Mouse (Mus musculus) E14TG2a.4 (cell line): ENCODE measurements around the gene Cd1d1.
A peak's percentile ranks its signal among the peaks of the same experiment; 100 is the strongest.
"Not testable (repeated sequence)": the region's sequence is repeated elsewhere in the genome, so short reads cannot be mapped to it uniquely, and the experiment has no call there.

ENCODE experiments used
- H3K27me3 ChIP-seq: 2 replicates; pipeline ENCODE4 v1.6.1; 2014; ENCODE audit warnings: low read length, control low read depth; ENCODE audit not compliant: insufficient read depth
- H3K36me3 ChIP-seq: 2 replicates; pipeline ENCODE4 v1.6.1; 2014; ENCODE audit warnings: low read length, control low read depth; ENCODE audit not compliant: insufficient read depth
- H3K4me1 ChIP-seq: replicated peaks from 2 replicates; pipeline ENCODE4 v1.6.1; 2014; ENCODE audit warnings: low read depth, low read length, control low read depth
- H3K4me3 ChIP-seq: replicated peaks from 2 replicates; pipeline ENCODE4 v1.5.1; 2014; ENCODE audit warnings: mild to moderate bottlenecking, low read length
- H3K9me3 ChIP-seq: 2 replicates; pipeline ENCODE4 v1.6.1; 2014; ENCODE audit warnings: low read length, control low read depth
- CTCF ChIP-seq: conservative IDR thresholded peaks from 2 replicates; pipeline ENCODE4 v1.5.1; 2014; ENCODE audit warnings: low read length
- NANOG ChIP-seq: IDR thresholded peaks from 2 replicates; pipeline ENCODE4 v1.6.1; 2014; ENCODE audit warnings: borderline replicate concordance, low read length, mixed read lengths
- POU5F1 ChIP-seq: IDR thresholded peaks from 2 replicates; pipeline ENCODE4 v1.6.1; 2014; ENCODE audit warnings: low read length, borderline replicate concordance

Gene Cd1d1

DNA sequence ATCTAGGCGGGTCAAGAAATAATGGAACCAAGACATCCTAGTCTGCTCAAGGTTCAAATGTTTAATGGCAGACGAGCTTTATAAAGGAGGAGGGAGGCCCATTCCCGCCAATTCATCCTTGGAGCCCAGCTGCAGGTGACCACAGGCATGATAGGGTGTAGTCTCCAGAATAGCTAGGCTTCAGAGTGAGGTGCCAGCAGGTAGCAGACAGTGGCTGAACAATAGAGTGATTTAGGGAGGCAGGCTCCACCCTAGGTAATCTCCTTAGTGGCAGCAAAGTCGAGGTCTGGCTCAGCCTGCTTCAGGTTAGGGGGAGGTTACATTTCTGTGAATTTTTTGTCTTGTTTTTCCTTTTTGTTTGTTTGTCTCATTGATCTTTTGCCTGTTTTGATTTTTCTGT is 16.7 kb upstream of the Cd1d1 start:
- Histone ChIP-seq H3K9me3 (0 out of 2 replicates have a peak, but pooled peaks cover 3% of the 10 kb centered on the region), H3K4me1 (peaks cover 29% of the 10 kb centered on the region), H3K27me3 (no peaks in the 10 kb centered on the region), H3K36me3 (no peaks in the 10 kb centered on the region), H3K4me3 (peak overlapping the region; percentile 39)
- TF ChIP-seq NANOG: no peak
- no peak for TF ChIP-seq CTCF
- no peak for TF ChIP-seq POU5F1

DNA sequence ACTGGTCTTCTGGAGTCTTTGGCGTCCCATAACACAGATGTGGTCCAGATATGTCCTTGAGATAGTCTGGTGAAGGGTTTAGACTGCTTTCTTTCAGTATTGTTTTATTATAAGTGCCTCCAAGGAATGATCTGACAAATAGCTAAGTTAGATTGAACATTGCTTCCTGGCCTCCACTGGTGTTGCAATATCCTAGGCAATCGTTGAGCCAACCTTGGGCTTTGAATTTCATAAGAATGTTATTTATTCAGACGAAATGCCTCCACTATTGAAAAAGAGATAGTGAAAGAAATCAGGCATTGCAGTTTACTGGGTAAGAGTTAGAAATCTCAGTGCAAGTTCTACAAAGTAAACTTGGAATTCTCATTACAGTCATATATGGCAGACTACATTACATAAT is 13.2 kb upstream of the Cd1d1 start:
- H3K9me3 ChIP-seq, H3K27me3 ChIP-seq, H3K4me3 ChIP-seq, H3K36me3 ChIP-seq: not testable (repeated sequence)
- peaks cover 31% of the 10 kb centered on the region for H3K4me1 ChIP-seq

DNA sequence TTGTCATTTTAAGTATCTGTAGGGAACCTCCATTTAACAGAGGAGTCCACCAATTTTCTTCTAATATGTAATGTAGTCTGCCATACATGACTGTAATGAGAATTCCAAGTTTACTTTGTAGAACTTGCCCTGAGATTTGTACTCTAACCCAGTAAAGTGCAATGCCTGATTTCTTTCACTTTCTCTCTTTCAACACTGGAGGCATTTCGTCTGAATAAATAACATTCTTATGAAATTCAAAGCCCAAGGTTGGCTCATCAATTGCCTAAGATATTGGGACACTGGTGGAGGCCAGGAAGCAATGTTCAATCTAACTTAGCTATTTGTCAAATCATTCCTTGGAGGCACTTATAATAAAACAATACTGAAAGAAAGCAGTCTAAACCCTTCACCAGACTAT is 9.0 kb upstream of the Cd1d1 start:
- not testable (repeated sequence) for H3K4me1 ChIP-seq, H3K4me3 ChIP-seq, H3K36me3 ChIP-seq, H3K9me3 ChIP-seq, H3K27me3 ChIP-seq

DNA sequence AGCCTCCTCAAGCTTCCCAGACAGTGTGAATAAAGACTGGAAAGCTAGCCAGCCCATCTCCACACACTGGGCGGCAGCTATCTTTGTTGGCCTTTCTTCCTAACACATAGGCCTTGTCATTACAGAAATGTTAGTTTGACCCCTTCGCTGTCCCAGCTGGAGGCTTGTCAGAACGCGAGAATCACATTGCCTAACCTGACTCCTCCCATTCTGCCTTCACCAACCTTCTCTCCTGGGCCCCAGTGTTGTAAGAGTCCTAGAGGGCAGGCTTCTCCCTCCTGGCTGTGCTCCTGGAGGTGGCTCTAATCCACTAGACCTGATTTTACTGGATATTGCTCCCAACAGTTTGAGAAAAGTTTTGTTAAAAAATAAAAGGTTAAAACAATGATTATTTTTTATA is 1.4 kb upstream of the Cd1d1 start:
- no peaks in the 10 kb centered on the region for H3K9me3 ChIP-seq

DNA sequence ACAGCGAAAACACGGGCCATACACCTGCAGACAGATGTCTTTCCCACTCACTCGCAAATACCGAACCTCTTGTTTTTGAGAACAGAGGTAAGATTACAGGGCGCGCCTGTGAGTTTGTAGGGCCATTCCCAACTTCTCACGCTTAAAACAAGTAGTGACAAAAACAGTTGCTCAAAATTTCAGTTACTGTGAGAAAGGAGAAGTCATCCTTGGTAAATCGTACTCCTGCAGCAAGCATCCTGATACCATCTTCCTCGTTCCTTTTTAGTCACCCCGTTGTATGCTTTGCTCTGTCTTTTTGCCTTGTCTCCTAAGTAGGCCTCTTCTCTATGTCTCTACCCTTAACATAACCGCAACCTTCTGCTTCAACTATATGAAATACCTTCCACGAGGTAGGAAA is 810 bp upstream of the Cd1d1 start:
- no peaks in the 10 kb centered on the region for H3K9me3 ChIP-seq
- H3K4me3 ChIP-seq: no peak overlapping the region
- no peak for TF ChIP-seq CTCF
- TF ChIP-seq POU5F1: no peak
- TF ChIP-seq NANOG: no peak
- H3K4me1 ChIP-seq: peaks cover 26% of the 10 kb centered on the region
- H3K36me3 ChIP-seq: no peaks in the 10 kb centered on the region
- H3K27me3 ChIP-seq: no peaks in the 10 kb centered on the region

More for the DNA sequence above, 1.4 kb upstream of the Cd1d1 start:
- no peak for TF ChIP-seq CTCF
- TF ChIP-seq POU5F1: no peak
- Histone ChIP-seq H3K27me3 (no peaks in the 10 kb centered on the region), H3K36me3 (no peaks in the 10 kb centered on the region), H3K4me1 (peaks cover 21% of the 10 kb centered on the region), H3K4me3 (no peak overlapping the region)

DNA sequence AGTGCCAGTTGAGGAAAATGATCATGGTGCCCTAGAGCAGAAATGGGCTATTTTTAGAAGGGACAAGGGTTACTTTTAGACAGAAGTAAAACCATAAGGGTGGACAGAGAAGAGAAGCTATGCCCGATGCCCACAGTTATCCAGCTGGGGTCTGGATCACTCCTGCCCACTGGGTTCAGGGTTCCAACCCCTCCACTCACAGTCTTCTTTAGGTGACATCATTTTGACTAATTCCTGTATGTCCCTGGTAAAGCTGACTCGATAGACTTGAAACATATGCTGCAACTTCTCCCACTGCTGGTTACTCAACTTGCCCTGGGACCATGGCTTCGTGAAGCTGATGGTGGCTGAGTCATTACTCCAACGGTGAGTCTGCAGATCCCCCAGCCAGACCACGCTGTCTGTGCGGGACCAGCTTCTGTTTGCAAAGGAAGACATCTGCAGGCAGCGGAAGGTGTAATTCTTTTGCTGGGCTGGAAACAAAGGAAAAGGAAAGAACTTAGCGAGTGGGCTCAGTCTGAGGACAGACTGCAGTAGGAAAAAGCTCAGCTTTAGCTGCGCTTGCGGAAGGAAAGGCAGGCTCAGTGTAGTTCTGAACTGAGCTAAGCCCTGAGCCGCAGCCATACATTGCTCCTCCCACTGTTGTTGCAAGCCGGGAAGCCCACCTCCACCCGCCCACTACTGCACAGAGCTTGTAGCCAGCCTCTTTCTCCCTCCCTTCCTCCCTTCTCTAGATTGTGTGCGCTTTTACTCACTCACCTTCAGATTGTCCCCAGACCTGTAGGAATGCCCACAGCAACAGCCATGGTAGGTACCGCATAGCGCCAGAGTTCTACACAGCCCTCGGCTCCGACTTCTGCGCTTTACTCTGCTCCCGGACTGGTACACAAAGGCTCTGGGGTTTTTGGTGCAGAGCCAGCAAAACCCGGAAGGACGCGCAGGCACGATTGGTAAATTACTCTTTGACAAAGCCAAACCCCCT is 517 bp downstream of the Cd1d1 start:
- not testable (repeated sequence) for H3K27me3 ChIP-seq, H3K36me3 ChIP-seq, H3K9me3 ChIP-seq
- H3K4me1 ChIP-seq: peaks cover 29% of the 10 kb centered on the region
- H3K4me3 ChIP-seq: peak overlapping the region; percentile 79

DNA sequence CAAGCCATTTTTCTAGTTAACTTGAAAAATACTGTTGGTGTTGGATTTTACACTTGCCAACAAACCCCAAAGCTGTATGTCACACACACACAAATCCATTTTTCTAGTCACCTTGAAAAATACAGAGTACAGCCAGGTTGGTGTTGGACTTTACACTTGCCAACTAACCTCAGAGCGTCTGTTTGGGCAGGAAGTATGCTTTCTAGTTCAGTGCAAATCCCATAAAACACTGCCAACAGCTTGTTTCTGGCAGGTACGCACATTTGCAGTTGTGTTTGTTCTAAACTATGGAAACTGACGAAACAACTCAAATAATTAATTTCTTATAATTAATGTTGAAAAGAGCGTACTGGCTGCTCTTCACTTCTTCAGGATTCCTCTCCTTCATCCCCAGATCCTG is 3.1 kb downstream of the Cd1d1 start:
- Histone ChIP-seq H3K4me1 (peaks cover 29% of the 10 kb centered on the region), H3K27me3 (0 out of 2 replicates have a peak, but pooled peaks cover 4% of the 10 kb centered on the region), H3K4me3 (no peak overlapping the region), H3K9me3 (no peaks in the 10 kb centered on the region), H3K36me3 (no peaks in the 10 kb centered on the region)
- no peak for TF ChIP-seq POU5F1

DNA sequence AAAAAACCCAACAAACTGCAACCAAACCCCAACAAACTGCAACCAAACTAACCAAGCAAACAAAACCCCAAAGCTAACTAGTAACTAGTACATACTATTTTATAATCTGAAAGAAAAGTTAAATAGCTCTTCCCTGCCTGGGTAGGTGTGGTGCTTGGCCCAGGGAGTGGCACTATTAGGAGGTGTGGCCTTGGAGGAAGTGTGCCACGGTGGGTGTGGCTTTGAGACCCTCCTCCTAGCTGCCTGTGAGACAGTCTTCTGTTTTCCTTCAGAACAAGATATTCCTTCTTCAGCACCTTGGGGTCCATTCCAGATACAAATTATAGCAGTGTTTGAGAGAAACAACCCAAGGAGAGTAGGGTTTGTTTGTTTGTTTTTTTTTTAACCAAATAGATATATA is 3.9 kb downstream of the Cd1d1 start:
- H3K27me3 ChIP-seq: 0 out of 2 replicates have a peak, but pooled peaks cover 5% of the 10 kb centered on the region
- H3K36me3 ChIP-seq: no peaks in the 10 kb centered on the region
- H3K9me3 ChIP-seq: no peaks in the 10 kb centered on the region
- TF ChIP-seq POU5F1: no peak
- TF ChIP-seq CTCF: no peak
- no peak for TF ChIP-seq NANOG
- peaks cover 24% of the 10 kb centered on the region for H3K4me1 ChIP-seq
- no peak overlapping the region for H3K4me3 ChIP-seq

DNA sequence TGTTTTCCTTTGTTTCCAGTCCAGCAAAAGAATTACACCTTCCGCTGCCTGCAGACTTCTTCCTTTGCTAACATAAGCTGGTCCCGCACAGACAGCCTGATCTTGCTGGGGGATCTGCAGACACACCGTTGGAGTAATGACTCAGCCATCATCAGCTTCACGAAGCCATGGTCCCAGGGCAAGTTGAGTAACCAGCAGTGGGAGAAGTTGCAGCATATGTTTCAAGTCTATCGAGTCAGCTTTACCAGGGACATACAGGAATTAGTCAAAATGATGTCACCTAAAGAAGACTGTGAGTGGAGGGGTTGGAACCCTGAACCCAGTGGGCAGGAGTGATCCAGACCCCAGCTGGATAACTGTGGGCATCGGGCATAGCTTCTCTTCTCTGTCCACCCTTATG is 12.3 kb downstream of the Cd1d1 start:
- peaks cover 12% of the 10 kb centered on the region; the same call in 1 of the 2 replicates for H3K27me3 ChIP-seq
- not testable (repeated sequence) for H3K9me3 ChIP-seq, H3K4me1 ChIP-seq, H3K36me3 ChIP-seq
- H3K4me3 ChIP-seq: peak overlapping the region; percentile 61

DNA sequence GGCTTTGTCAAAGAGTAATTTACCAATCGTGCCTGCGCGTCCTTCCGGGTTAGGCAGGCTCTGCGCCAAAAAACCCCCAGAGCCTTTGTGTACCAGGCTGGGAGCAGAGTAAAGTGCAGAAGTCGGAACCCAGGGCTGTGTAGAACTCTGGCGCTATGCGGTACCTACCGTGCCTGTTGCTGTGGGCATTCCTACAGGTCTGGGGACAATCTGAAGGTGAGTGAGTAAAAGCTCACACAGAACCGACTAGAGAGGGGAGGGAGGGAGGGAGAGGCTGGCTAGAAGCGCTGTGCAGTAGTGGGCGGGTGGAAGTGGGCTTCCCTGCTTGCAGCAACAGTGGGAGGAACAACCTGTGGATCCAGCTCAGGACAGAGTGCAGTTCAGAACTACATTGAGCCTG is 12.8 kb downstream of the Cd1d1 start:
- Histone ChIP-seq H3K4me3 (peak overlapping the region; percentile 61), H3K9me3 (0 out of 2 replicates have a peak, but pooled peaks cover under 1% of the 10 kb centered on the region), H3K27me3 (peaks cover 11% of the 10 kb centered on the region; the same call in 1 of the 2 replicates), H3K36me3 (no peaks in the 10 kb centered on the region), H3K4me1 (peaks cover 4% of the 10 kb centered on the region; the same call in 1 of the 2 replicates)
- no peak for TF ChIP-seq CTCF
- TF ChIP-seq POU5F1: no peak
- TF ChIP-seq NANOG: no peak
